Mouse (Mus musculus) G1E-ER4 (cell line): Measurements from ENCODE around the gene Nlrc5. TPM values are rescaled to one million over a fixed set of nuclear protein-coding genes. Genes with fewer than 3 reads are reported as not detected.

Experiments used
- GATA1 ChIP-seq: IDR thresholded peaks from one replicate; pipeline ENCODE4 v1.8.0; 2012; ENCODE audit warnings: low read length, inconsistent platforms
- polyA plus RNA-seq: library from polyadenylated mRNA; stranded (reverse); fragments of >175 nt; gene quantifications from 2 replicates; pipeline ENCODE4 v1.2.3, GENCODE M21; 2012

Gene Nlrc5
- not detected in 2 replicates for polyA plus RNA-seq

GRCm38 (mm10) chr8:94433981-94434466, at the start of gene Nlrc5:
Nlrc5 (plus strand) TSS chr8:94434356.
- TF ChIP-seq GATA1: no peak

- no peak for TF ChIP-seq GATA1
Measured at GRCm38 (mm10) chr8:94385506-94386213, 48.5 kb upstream of the Nlrc5 start.

DNA sequence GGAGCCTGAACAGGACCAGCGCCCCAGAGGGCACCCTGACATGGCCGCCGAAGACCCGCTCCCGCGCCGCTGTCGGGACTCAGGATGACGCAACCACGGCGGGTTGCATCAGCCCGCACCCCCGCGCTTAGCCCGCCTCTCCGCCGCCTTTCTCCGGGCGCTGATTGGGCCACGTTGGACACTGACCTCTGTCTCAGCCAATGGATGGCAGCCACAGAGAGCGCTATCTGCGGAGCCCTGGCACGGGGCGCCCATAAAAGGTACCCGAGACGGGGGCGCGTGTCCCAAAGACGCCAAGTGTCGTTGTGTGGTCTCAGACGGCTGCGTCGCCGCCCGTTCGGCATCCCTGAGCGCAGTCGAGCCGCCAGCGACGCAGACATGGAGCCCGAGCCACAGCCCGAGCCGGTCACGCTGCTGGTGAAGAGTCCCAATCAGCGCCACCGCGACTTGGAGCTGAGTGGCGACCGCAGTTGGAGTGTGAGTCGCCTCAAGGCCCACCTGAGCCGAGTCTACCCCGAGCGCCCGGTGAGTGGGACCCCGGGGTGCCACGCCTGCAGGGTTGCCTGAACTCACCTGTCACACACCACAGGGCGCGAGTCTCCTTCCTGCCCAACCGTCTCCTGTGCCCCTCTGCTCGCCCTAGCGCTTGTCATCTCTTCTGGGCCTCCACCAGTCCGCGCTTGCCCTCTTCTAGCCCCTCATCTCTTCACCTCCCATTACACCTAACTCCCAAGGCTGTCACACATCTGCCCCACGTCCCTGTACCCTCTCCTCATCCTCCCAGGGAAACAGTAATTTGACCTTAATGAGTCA, 47.7 kb upstream of the Nlrc5 start, which contains the start of gene Herpud1:
TSS of gene Herpud1 (plus strand) at position 225 of the 813 bp plus-strand sequence.
- no peak for TF ChIP-seq GATA1

DNA sequence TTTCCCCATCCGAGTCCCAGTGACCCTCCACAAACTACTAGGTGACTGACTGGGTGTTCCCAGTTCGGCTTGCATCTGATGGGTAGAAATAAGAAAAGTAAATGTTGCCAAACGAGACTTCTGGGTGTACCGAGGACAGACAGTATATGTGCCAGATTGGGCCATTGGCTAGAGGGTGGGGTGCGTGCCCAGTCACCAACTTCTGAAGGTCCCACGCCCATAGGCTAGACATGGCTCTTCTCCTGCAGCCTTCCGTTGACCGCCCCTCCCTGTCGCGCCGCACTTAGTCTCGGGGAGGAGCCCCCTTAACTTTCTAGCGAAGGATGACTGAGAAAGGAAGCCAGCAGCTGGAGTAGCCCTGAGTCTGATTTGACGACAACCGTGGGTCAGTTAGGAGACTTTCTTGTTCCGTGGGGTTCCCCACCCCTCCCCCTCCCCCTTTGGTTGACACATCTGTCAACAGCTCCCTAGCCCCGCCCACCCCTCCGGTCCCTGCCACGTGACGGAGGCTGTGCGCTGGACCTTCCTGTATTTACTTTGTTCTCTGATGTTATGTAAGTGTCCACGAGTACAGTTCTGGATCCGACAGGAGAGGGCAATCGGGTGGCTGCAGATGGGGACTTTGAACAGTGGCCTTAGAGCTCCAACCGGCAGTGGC, 47.0 kb upstream of the Nlrc5 start:
- no peak for TF ChIP-seq GATA1

DNA sequence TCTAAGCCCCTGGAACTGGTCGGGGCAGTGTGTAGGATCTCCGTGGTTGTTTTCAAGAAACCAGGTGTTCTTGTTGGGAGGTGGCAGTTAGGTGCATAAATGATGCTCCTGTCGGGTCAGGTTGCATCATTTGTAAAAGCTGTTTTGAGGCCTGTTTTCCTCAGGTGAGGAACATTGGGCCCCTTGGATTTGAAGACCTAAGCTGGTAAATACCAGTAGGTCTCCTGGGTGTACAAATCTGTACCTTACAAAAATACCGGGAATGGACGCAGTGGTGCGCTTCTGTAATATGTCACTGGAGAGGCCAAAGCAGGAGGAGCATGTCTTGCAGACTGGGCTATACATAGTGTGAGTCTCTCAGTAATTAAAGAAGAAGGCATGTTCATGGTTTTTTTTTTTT, 46.4 kb upstream of the Nlrc5 start:
- TF ChIP-seq GATA1: no peak

GRCm38 (mm10) chr8:94389531-94389930, 44.6 kb upstream of the Nlrc5 start:
- TF ChIP-seq GATA1: no peak

DNA sequence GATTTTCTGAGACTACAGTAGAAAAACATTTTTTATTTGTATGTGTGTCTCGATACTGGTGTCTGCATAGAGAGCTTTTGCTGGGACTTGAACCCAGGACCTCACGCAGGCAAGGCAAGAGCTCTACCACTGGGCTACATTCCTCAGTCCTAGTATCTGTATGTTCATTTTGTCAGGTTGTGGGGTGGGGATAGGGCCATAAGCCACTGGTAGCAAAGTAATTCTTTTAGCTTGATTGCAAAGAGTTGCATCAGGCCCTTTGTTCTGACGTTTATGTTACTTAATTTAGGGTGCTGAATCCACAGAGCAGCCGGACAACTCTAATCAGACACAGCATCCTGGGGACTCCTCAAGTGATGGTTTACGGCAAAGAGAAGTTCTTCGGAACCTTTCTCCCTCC, 43.7 kb upstream of the Nlrc5 start:
- no peak for TF ChIP-seq GATA1

DNA sequence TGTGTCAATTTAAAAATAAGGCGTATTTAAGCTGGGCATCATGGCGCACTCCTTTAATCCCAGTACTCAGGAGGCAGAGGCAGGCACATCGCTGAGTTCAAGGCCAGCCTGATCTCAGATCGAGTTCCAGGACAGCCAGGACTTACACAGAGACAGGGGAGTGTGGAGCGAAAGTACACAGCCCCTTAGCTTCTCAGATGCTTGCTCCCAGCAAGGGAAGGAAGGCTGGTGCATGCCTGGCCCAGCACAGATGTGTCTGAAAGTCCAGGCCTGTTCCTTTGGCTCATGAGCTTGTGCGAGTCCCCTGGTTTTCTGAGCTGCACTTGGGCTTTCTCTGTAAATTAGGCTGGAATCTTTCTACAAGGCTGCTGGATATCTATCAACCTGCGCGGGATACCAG, 43.2 kb upstream of the Nlrc5 start:
- TF ChIP-seq GATA1: no peak

DNA sequence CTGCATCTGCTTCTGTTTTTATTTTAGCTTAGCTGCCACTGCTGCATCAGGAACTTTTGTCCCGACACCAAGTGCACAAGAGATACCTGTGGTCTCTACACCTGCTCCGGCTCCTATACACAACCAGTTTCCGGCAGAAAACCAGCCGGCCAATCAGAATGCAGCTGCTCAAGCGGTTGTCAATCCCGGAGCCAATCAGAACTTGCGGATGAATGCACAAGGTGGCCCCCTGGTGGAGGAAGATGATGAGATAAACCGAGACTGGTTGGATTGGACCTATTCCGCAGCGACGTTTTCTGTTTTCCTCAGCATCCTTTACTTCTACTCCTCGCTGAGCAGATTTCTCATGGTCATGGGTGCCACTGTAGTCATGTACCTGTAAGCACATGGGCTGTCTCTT, 42.0 kb upstream of the Nlrc5 start:
- TF ChIP-seq GATA1: no peak

- TF ChIP-seq GATA1: no peak
Measured at GRCm38 (mm10) chr8:94392648-94393047, 41.5 kb upstream of the Nlrc5 start.

DNA sequence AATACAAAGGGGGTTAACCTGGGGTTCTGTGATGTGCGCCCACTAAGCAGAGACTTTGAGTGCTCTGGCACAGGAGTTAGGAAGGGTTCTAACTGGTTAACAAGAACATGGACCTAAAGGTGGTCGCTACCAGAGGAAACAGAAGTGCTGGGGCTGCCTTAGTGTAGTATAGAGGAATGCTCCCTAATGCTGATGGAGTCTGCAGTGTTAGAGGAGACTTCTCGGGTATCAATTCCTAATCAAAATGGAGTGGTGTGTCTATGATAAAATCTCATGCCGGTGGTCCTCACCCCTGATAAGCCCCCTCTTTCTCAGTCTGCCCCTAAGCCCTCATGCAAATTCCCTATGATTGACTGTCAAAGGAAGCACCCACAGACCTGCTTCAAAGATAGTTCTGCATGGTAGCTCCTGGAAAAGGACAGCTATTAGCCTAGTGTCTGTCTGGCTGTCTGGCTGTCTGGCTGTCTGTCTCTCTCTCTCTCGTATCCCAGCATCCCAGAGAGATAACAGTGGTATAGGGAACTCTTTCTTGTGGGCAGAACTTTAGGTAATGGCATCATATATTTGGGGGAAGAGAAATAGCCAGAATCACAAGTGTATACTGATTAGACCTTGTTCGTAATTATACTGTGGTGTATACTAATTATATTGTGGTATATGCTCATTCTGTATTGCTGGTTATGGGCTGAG, 38.2 kb upstream of the Nlrc5 start:
- TF ChIP-seq GATA1: no peak

- no peak for TF ChIP-seq GATA1
Measured at GRCm38 (mm10) chr8:94396964-94397657, 37.0 kb upstream of the Nlrc5 start.

DNA sequence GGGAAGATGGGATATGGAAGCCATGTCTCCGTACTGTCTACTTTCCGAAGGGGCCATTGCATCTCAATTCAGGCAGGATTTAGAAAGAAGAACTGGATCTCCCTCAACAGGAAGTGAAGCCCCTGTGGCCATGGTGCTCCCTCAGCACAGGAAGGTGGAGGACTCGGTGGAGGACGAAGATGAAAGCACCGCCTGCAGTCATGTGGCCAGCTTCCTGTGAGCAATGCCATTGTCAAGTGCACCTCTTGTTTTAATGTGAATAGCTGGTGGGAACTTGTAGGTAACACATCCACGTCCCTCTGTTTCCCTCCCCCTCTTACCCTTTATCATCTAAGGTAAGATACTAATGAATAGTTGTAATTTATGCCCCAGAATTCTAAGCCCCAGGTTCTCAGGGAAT, 35.6 kb upstream of the Nlrc5 start:
- TF ChIP-seq GATA1: no peak

DNA sequence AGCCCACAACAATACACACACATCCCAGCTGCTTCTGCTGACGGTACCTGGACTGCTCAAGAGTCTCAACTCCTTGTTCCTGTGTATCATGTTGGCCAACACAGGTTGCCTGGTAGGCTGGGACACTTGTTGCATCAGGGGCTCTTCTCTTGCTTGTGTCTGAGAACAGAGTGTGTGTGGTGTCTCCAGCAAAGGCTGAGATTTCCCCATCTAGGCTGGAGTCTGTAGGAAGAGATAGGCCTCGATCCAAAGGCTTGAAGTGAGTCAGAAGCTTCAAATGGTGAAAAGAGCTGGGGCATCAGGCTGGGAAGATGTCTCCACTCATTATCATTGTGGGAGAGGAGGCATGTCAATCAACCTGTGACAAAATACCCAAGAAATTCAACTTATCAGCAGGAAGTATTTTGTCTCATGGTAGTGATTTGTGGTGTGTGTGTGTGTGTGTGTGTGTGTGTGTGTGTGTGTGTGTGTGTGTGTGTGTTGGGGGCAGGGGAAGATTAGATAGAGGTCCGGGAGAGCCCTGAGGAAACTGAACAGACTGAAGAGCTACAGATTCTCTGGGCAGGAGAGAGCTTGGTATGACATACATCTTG, 34.7 kb upstream of the Nlrc5 start:
- TF ChIP-seq GATA1: no peak
